Mouse (Mus musculus) spleen, adult 2 months (tissue): Measurements from ENCODE around the gene Cdk15. TPM values are rescaled to one million over a fixed set of nuclear protein-coding genes. Genes with fewer than 3 reads are reported as not detected.

Source experiments
- DNase-seq, 2 experiments: peaks; one replicate each; pipeline versions ENCODE4 v3.0.0 to v3.0.0-alpha.2; 2012 to 2021; ENCODE audit warnings: low spot score in 2 of 2, low read depth in 1 of 2
- H3K27ac ChIP-seq: fragments of 200-500 bp; 2 replicates; pipeline ENCODE4 v1.5.1; 2012; ENCODE audit warnings: low read length, inconsistent platforms; ENCODE audit not compliant: insufficient read depth
- H3K27me3 ChIP-seq: fragments of 200-500 bp; 2 replicates; pipeline ENCODE4 v1.6.1; 2012; ENCODE audit warnings: mild to moderate bottlenecking, moderate library complexity, low read length, inconsistent platforms; ENCODE audit not compliant: control insufficient read depth, insufficient read depth
- H3K36me3 ChIP-seq: fragments of 200-500 bp; 2 replicates; pipeline ENCODE4 v1.6.1; 2012; ENCODE audit warnings: mild to moderate bottlenecking, low read length, inconsistent platforms; ENCODE audit not compliant: control insufficient read depth, insufficient read depth
- H3K4me1 ChIP-seq: fragments of 200-500 bp; 2 replicates; pipeline ENCODE4 v1.6.1; 2011; ENCODE audit warnings: inconsistent platforms; ENCODE audit not compliant: control insufficient read depth, insufficient read depth, insufficient read length
- H3K4me3 ChIP-seq: fragments of 200-500 bp; 2 replicates; pipeline ENCODE4 v1.5.1; 2011; ENCODE audit warnings: mild to moderate bottlenecking, inconsistent platforms; ENCODE audit not compliant: insufficient read depth, insufficient read length; ENCODE audit errors: extremely low read depth
- CTCF ChIP-seq: fragments of 200-500 bp; IDR thresholded peaks from 2 replicates; pipeline ENCODE4 v1.5.1; 2011; ENCODE audit warnings: mild to moderate bottlenecking, inconsistent platforms; ENCODE audit not compliant: insufficient read depth, insufficient read length, insufficient replicate concordance; ENCODE audit errors: extremely low read depth
- POLR2A ChIP-seq: fragments of 200-500 bp; IDR thresholded peaks from 2 replicates; pipeline ENCODE4 v1.6.1; 2011; ENCODE audit warnings: low read depth, low read length, inconsistent platforms
- WGBS: fragments of 180-500 bp; shearing (Covaris S2); methylation state at CpG from one replicate; pipeline ENCODE4 v1.1.7; 2018; 5-methylcytosine and 5-hydroxymethylcytosine counted together
- polyA plus RNA-seq: library from polyadenylated mRNA; depleted of rRNA; stranded (reverse); fragments of >200 nt; gene quantifications from 2 replicates; pipeline ENCODE4 v1.2.3, GENCODE M21; 2012

The Cdk15 gene
- polyA plus RNA-seq, 1 experiment = 0.05 TPM

DNA sequence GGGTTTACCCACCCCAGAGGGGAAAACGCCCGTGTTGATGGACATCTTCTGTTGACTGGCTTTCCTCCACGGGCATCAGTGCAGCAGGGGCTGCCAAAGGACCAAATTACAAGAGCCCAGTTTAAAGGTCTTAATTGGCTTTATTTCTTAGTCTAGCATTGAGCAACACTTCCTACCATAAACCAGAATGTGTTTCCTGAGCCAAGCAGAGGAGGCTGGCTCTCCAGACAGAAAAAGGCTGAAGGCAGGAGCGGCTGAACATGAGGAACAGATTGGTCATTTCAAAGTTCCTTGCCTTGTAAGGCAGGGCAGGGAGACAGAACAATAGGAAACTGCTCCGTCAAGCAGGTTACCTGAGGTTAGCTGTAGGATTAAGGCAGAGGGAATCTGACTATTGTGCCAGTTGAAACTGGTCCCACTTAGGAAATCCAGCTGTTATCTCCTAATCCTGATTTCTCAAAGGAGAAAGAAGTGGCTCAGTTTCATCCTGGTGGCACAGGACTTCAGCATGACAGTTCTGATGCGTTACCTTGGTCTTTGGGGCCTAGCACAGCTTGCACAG, 126.4 kb downstream of the Cdk15 start:
- H3K4me1 ChIP-seq = no peaks in the 10 kb centered on the region
- H3K27me3 ChIP-seq = no peaks in the 10 kb centered on the region
- H3K4me3 ChIP-seq = no peak overlapping the region
- no peaks in the 10 kb centered on the region for H3K36me3 ChIP-seq
- WGBS = 54% methylated on average over 6 of the region's 6 CpGs
- no peak overlapping the region for H3K27ac ChIP-seq
- DNase-seq = no peak
- no peak for TF ChIP-seq CTCF
- TF ChIP-seq POLR2A = no peak

DNA sequence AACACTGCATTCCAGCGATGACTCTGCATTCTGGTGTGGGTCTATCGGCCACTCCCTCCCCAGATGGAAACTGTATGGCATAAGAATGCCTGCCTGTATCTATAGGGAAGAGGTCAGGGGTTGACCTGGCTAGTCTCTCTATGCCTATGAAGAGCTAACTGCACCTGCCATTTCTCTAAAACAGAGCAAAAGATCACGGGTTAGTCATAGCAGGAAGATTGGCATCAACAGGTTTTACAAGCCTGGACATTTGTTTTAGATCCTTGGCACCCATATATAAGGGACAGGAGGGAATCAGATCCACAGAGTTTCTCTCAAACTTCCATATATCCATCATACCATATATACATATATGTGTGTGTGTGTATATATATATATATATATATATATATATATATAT, 127.7 kb downstream of the Cdk15 start:
- WGBS = 92% methylated on average over 3 of the region's 3 CpGs
- DNase-seq = no peak
- Histone ChIP-seq H3K4me1 (no peaks in the 10 kb centered on the region), H3K27me3 (no peaks in the 10 kb centered on the region), H3K36me3 (no peaks in the 10 kb centered on the region), H3K27ac (no peak overlapping the region), H3K4me3 (no peak overlapping the region)
- TF ChIP-seq POLR2A (no peak), CTCF (no peak)

DNA sequence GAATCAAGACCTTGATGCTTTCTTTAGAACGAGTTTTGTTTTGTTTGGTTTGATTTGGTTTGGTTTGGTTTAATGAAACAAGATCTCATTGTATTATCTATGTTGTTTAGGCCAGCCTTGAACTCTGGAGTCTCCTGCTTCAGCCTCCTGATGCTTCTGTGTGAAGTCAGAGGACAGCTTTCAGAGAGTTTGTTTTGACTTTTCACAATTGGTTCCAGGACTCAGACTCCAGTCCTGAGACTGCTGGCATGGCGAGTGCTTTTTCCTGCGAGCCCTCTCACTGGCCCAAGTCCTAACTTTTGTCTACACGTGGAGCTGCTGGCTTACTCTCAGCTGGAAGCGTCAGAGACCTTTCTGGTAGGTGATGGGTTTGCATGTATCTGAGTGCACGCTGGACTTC, 128.9 kb downstream of the Cdk15 start:
- 86% methylated on average over 6 of the region's 6 CpGs for WGBS
- no peaks in the 10 kb centered on the region for H3K36me3 ChIP-seq
- no peaks in the 10 kb centered on the region for H3K27me3 ChIP-seq
- TF ChIP-seq POLR2A (no peak), CTCF (no peak)
- no peak for DNase-seq
- no peaks in the 10 kb centered on the region for H3K4me1 ChIP-seq
- no peak overlapping the region for H3K27ac ChIP-seq
- H3K4me3 ChIP-seq = no peak overlapping the region

DNA sequence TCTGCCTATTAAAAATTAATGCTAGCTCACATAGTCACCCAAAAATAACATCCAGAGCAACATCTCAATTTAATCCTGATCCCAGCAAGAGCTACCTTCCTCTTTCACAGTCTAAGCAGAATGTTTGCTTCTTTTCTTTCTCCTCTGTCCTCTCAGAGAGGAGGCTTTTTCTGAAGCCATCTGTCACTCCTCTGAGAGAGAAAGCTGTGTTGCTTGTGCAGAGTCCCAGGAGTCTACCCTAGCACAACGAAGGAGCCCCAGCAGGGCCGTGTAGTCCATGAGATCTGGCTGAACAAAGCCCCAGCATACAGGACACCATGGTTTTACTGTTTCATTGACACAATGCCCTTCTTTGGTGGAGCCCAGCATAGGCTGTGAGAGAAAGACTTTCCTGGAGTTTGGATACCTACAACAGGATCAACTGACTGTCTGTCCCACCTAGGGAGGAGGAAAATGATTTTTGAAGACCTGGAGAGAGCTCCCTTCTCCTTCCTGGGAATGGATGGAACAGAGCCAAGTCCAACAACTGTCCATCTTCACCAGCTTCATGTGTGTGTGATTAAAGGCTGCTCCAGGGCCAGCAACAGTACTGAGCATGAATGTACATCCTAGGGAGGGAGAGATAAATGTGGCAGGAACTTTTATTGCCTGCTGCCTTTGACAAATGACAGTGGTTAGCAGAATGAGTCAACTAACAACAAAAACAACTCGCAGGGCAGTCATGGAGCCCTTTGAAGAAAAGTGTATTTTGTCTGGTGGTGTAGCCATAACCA, 131.0 kb downstream of the Cdk15 start:
- no peak for DNase-seq
- Histone ChIP-seq H3K4me3 (no peak overlapping the region), H3K4me1 (no peaks in the 10 kb centered on the region), H3K27ac (no peak overlapping the region), H3K27me3 (no peaks in the 10 kb centered on the region), H3K36me3 (no peaks in the 10 kb centered on the region)
- TF ChIP-seq POLR2A (no peak), CTCF (no peak)
- WGBS = 80% methylated on average over 3 of the region's 3 CpGs

DNA sequence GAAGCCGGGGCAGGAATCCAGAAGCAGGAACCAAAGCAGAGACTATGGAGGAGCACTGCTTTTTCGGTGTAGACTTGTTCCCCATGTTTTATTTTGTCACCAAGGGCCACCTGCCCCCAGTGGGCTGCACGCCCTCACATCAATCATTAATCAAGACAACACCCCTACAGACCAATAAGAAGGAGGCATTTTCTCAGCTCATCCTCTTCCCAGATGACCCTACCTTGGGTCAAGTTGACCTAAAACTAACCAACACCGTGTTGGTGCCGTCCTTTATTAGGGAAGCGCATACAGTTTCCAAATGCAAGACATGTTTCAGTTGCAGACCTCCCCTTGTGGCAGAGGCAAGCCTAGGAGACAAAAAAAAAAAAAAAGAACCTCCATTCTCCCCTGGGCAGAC, 132.5 kb downstream of the Cdk15 start:
- Histone ChIP-seq H3K4me1 (no peaks in the 10 kb centered on the region), H3K4me3 (no peak overlapping the region), H3K27ac (no peak overlapping the region), H3K36me3 (no peaks in the 10 kb centered on the region), H3K27me3 (no peaks in the 10 kb centered on the region)
- no peak for DNase-seq
- WGBS = 96% methylated on average over 6 of the region's 6 CpGs
- TF ChIP-seq CTCF (no peak), POLR2A (no peak)

DNA sequence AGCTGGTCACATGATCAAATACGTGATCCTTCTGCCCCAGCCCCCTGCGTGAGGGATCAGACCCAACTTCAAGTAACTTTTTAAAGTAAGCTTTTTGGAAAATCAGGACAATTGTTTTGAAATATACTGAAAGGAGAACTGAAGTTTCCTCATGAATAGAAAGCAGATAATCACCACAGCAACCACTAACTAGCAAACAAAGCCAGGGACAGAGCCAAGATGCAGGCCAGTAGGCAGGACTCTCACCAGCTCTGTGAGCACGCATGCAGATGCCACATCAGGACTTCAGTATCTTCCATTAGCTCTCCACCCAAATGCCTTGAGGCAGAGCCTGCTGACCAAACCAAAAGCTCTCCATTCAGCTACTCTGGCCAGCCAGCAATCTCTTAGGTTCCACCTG, 135.0 kb downstream of the Cdk15 start:
- no peak overlapping the region for H3K4me3 ChIP-seq
- no peak overlapping the region for H3K27ac ChIP-seq
- TF ChIP-seq POLR2A (no peak), CTCF (no peak)
- DNase-seq = no peak
- 81% methylated on average over 3 of the region's 3 CpGs for WGBS
- H3K4me1 ChIP-seq = no peaks in the 10 kb centered on the region
- H3K36me3 ChIP-seq = no peaks in the 10 kb centered on the region
- H3K27me3 ChIP-seq = no peaks in the 10 kb centered on the region

DNA sequence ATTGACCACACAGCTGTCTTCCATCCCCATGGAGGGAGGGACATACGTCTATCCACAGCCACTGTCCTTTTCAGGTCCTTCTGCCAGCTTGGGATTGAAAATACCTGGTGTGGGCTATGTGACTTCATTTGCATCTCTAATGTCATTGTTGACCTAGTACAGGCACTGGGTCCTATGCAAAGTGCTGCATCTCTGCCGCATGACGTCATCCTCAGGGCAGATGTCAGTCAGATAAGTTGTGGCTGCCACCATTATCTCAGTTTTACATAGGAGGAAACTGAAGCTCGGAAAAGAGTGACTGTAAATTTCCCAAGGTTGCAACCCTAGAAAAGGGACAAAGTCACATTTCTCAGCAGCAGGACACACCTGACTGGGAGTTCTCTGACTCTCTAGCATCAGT, 137.4 kb downstream of the Cdk15 start:
- Histone ChIP-seq H3K27ac (no peak overlapping the region), H3K27me3 (no peaks in the 10 kb centered on the region), H3K36me3 (no peaks in the 10 kb centered on the region), H3K4me1 (no peaks in the 10 kb centered on the region), H3K4me3 (no peak overlapping the region)
- DNase-seq = no peak
- TF ChIP-seq CTCF (no peak), POLR2A (no peak)
- 82% methylated on average over 4 of the region's 4 CpGs for WGBS
